Mouse (Mus musculus) midbrain, postnatal 0 days (tissue): ENCODE measurements at regions not wholly inside any gene's neighbourhood (a gene's known extent, or its start where the extent isn't known, plus 50 kb on each side); places are given as distances from the start of the nearest gene placed in this dataset.
A peak's percentile ranks its signal among the peaks of the same experiment; 100 is the strongest.

Source experiments
- ATAC-seq: fragments of 200-750 bp; cut with Nextera tagmentation; 2 replicates; pipeline ENCODE4 v1.8.0; 2017; ENCODE audit warnings: moderate number of reproducible peaks, mild to moderate bottlenecking, moderate TSS enrichment, moderate library complexity; ENCODE audit not compliant: low FRiP score
- DNase-seq: peaks from one replicate; pipeline ENCODE4 v3.0.0-alpha.2; 2015; ENCODE audit warnings: low spot score
- H3K27ac ChIP-seq: fragments of 300-500 bp; sonication (generic); 2 replicates; pipeline ENCODE4 v1.5.1; 2014; ENCODE audit warnings: low read depth, mild to moderate bottlenecking, low read length, mixed read lengths
- H3K27me3 ChIP-seq: fragments of 300-500 bp; sonication (generic); 2 replicates; pipeline ENCODE4 v1.6.1; 2014; ENCODE audit warnings: low read length, control low read depth, mixed read lengths; ENCODE audit not compliant: insufficient read depth
- H3K36me3 ChIP-seq: fragments of 300-500 bp; sonication (generic); 2 replicates; pipeline ENCODE4 v1.6.1; 2014; ENCODE audit warnings: low read length, control low read depth, mixed read lengths; ENCODE audit not compliant: insufficient read depth
- H3K4me1 ChIP-seq: fragments of 300-500 bp; sonication (generic); 2 replicates; pipeline ENCODE4 v1.6.1; 2014; ENCODE audit warnings: mild to moderate bottlenecking, control low read depth, antibody characterized with exemption, low read length, mixed read lengths; ENCODE audit not compliant: insufficient read depth
- H3K4me2 ChIP-seq: fragments of 300-500 bp; sonication (generic); 2 replicates; pipeline ENCODE4 v1.6.1; 2014; ENCODE audit warnings: low read depth, mild to moderate bottlenecking, low read length, mixed read lengths; ENCODE audit not compliant: poor library complexity, severe bottlenecking
- H3K4me3 ChIP-seq: fragments of 300-500 bp; sonication (generic); 2 replicates; pipeline ENCODE4 v1.5.1; 2014; ENCODE audit warnings: low read depth, mild to moderate bottlenecking, low read length, moderate library complexity
- H3K9ac ChIP-seq: fragments of 300-500 bp; sonication (generic); replicated peaks from 2 replicates; pipeline ENCODE4 v1.6.1; 2014; ENCODE audit warnings: mild to moderate bottlenecking, low read length, moderate library complexity, mixed read lengths; ENCODE audit not compliant: poor library complexity, severe bottlenecking
- H3K9me3 ChIP-seq: fragments of 300-500 bp; sonication (generic); 2 replicates; pipeline ENCODE4 v1.6.1; 2016; ENCODE audit warnings: low read length, control low read depth
- CTCF ChIP-seq: IDR thresholded peaks from 2 replicates; pipeline ENCODE4 v1.5.1; 2016; ENCODE audit warnings: antibody characterized with exemption, mild to moderate bottlenecking
- WGBS: fragments of 180-500 bp; shearing (Covaris S2); extraction: QIAGEN DNeasy Blood & Tissue Kit; methylation state at CpG from one replicate; pipeline ENCODE4 v1.1.7; 2014; 5-methylcytosine and 5-hydroxymethylcytosine counted together

DNA sequence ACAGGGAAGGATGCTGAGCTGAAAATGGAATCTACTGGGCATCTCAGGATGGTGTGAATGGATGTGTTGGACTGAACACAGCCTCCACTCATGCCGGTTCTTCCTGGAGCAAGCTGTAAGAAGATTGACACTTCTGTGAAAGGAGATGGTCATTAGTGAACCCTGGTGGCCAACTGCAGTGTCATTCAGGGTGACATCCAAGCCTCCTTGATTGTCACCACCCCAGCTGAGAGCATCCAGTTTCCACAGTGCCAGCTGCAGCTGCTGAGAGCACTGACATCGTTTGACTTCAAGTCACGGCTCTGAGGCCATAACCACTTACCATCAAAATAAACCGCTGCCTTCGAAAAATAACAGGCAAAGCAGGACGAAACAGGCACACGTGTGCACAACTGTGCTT, 121.9 kb upstream of the Agap1 start:
- TF ChIP-seq CTCF: peak; percentile 21; the same call in 1 of the 2 replicates
- no peak overlapping the region for H3K4me2 ChIP-seq
- H3K4me1 ChIP-seq: no peaks in the 10 kb centered on the region
- H3K27ac ChIP-seq: no peak overlapping the region
- no peak overlapping the region for H3K9ac ChIP-seq
- 24% methylated on average over 7 of the region's 7 CpGs for WGBS
- no peaks in the 10 kb centered on the region for H3K36me3 ChIP-seq
- H3K27me3 ChIP-seq: no peaks in the 10 kb centered on the region
- no peak overlapping the region for H3K4me3 ChIP-seq
- H3K9me3 ChIP-seq: no peaks in the 10 kb centered on the region
- DNase-seq (no peak), ATAC-seq (no peak)

DNA sequence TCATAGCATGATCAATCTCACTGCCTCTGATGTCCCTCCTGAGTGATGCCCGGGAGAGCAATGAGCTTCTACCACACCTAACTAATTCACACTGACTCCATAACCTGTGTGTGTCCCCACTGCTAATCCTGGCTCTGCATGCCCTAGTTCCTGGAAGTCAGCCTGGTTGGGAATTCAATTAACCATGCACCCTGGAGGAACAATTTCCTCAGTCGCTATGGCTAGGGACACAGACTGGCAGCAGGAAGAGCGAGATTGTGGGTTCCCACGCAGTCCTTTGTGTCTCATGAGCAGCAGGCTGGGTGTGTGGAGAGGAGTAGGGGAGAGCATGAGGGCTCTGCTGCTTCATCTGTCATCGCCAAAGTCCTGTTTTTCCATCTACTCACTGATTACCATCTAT, 116.7 kb upstream of the Agap1 start:
- no peaks in the 10 kb centered on the region for H3K27me3 ChIP-seq
- H3K36me3 ChIP-seq: no peaks in the 10 kb centered on the region
- H3K4me2 ChIP-seq: no peak overlapping the region
- ATAC-seq (no peak), DNase-seq (no peak)
- no peak for TF ChIP-seq CTCF
- H3K9ac ChIP-seq: no peak overlapping the region
- no peak overlapping the region for H3K27ac ChIP-seq
- H3K4me1 ChIP-seq: no peaks in the 10 kb centered on the region
- H3K9me3 ChIP-seq: no peaks in the 10 kb centered on the region
- WGBS: 77% methylated on average over 5 of the region's 5 CpGs
- no peak overlapping the region for H3K4me3 ChIP-seq

DNA sequence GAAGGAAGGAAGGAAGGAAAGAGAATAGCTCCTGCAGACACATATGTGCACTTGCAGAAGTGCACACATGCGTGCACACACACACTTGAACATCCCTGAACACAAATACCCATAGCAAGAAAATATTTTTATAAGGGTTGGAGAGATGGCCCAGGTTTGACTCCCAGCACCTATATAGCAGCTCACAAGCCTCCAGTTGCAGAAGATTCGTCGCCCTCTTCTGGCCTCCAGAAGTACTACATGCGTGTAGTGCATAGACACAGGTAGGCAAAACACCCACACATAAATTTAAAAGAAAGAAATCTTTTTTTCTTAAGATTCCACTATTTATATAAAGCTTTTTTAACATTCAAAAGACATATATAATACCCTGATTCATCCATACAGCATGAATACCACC, 111.8 kb upstream of the Agap1 start:
- Histone ChIP-seq H3K27ac (no peak overlapping the region), H3K4me3 (no peak overlapping the region), H3K9me3 (no peaks in the 10 kb centered on the region), H3K9ac (no peak overlapping the region), H3K4me2 (no peak overlapping the region), H3K36me3 (no peaks in the 10 kb centered on the region), H3K4me1 (no peaks in the 10 kb centered on the region), H3K27me3 (no peaks in the 10 kb centered on the region)
- WGBS: 51% methylated on average over 4 of the region's 4 CpGs
- ATAC-seq (no peak), DNase-seq (no peak)
- TF ChIP-seq CTCF: peak; percentile 47

DNA sequence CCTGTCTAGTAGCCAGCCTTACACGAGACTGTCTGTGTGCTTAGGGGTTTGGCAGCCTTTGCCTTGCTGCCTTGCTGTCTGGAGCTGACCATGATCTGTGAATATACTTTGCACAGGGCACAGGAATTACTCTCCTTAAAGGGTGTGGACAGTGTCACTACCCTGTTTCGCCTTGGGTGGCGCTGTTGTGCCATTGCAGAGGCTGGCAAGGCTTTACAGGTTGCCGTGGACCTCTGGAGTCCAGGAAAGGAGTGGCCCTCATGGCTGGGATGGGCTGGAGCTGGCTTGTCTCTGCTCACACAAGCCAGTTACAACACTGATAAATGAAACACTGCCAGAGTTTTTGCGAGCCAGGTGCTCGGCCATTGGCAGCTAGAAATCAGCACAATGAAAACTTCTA, 110.1 kb upstream of the Agap1 start:
- Histone ChIP-seq H3K27me3 (no peaks in the 10 kb centered on the region), H3K36me3 (no peaks in the 10 kb centered on the region), H3K9ac (no peak overlapping the region), H3K4me1 (no peaks in the 10 kb centered on the region), H3K4me2 (no peak overlapping the region), H3K4me3 (no peak overlapping the region), H3K27ac (no peak overlapping the region), H3K9me3 (no peaks in the 10 kb centered on the region)
- ATAC-seq (no peak), DNase-seq (peak; percentile 26)
- TF ChIP-seq CTCF: peak; percentile 59
- 46% methylated on average over 6 of the region's 6 CpGs for WGBS

DNA sequence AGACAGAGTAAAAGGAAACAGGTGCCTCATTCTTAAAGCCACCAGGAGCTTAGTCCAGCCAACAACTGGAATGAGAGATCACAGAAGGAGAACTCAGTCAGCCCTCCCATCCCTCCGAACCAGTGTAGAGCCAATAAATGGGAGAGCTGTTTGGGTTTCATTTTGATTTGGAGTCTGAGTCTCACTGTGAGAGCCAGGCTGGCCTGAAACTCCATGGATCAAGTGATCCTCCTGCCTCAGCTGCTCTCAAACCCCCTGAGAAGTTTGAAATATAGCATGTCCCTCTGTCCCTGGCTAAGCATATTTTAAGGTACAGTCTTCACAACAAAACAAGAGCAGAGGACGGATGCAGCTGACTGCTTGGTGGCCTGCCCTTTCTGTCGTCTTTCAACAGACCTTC, 107.3 kb upstream of the Agap1 start:
- H3K4me3 ChIP-seq: no peak overlapping the region
- no peaks in the 10 kb centered on the region for H3K4me1 ChIP-seq
- no peak for ATAC-seq
- no peak for TF ChIP-seq CTCF
- no peak for DNase-seq
- H3K27me3 ChIP-seq: no peaks in the 10 kb centered on the region
- H3K9me3 ChIP-seq: no peaks in the 10 kb centered on the region
- no peaks in the 10 kb centered on the region for H3K36me3 ChIP-seq
- H3K4me2 ChIP-seq: no peak overlapping the region
- H3K27ac ChIP-seq: no peak overlapping the region
- WGBS: 50% methylated on average over 3 of the region's 3 CpGs
- H3K9ac ChIP-seq: no peak overlapping the region

DNA sequence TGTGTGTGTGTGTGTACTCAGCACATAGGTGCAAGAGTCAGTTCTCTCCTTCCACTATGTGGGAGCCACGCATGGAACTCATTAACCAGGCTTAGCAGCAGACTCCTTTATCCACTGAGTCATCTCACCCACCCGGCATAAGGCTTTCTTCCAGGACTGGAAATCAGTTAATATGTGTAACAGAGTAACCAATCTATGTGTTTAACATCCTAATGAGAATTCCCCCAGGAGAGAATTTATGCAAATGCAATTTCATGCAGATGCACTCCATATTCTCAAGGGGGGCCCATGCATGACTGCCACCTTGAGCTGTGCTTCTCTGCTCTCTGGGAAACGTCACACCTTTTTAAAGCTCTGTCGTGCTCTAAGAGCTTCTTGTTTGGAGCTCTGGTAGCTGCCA, 101.7 kb upstream of the Agap1 start:
- H3K27me3 ChIP-seq: no peaks in the 10 kb centered on the region
- DNase-seq (peak; percentile 34), ATAC-seq (no peak)
- 41% methylated on average over 4 of the region's 4 CpGs for WGBS
- no peaks in the 10 kb centered on the region for H3K4me1 ChIP-seq
- H3K27ac ChIP-seq: no peak overlapping the region
- H3K36me3 ChIP-seq: no peaks in the 10 kb centered on the region
- 0 out of 2 replicates have a peak, but pooled peaks cover 4% of the 10 kb centered on the region for H3K9me3 ChIP-seq
- H3K9ac ChIP-seq: no peak overlapping the region
- H3K4me3 ChIP-seq: no peak overlapping the region
- H3K4me2 ChIP-seq: no peak overlapping the region
- TF ChIP-seq CTCF: no peak
